ENCODE assay signal across 19 mouse cellular contexts in the genomic region with DNA sequence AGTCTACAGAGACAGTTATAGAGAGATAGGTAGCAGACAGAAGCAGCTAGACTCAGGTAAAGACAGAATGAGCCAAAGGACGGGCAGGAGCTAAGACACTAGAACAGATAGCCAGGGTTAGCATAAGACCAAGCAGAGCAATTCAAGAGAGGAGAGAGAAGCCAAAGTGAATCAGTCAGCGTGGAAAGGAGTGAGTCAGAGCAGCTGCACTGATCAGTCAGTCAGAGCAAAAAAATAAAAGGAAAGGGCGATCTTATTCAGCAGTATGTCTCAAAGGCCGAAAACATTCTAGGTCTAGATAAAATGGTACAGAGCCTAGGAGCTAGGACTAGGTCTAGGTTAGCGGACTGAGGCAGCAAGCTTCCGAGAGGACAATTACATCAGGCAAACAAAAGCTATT.
"Had no signal": no experiment of that assay in that cellular context is flagged by ENCODE, and none has a peak within 500 bp of the region (broad histone marks: within the 10 kb centered on the region; RNA-seq: fewer than 3 reads in every experiment).

No protein-coding gene starts in this region.

- H3K4me3 ChIP-seq: kidney, embryonic 15.5 days; limb, embryonic 10.5 days; limb, embryonic 13.5 days; midbrain, embryonic 13.5 days; neural tube, embryonic 12.5 days; neural tube, embryonic 15.5 days had no signal

- H3K9ac ChIP-seq: kidney, embryonic 15.5 days; limb, embryonic 13.5 days; liver, embryonic 14.5 days; liver, postnatal 0 days; lung, embryonic 14.5 days; midbrain, embryonic 13.5 days; neural tube, embryonic 12.5 days; neural tube, embryonic 15.5 days had no signal

- DNase-seq: kidney, adult 8-10 months; kidney, postnatal 10 days; kidney, postnatal 36 days; liver; liver, postnatal 0 days; lung, embryonic 14.5 days; retina, postnatal 1 day; thymus, adult 18-20 months; thymus, postnatal 36 days had no signal

- ATAC-seq: liver, postnatal 0 days; lung, postnatal 0 days; midbrain, embryonic 13.5 days; midbrain, embryonic 16.5 days had no signal

- H3K27ac ChIP-seq: kidney, embryonic 15.5 days; limb, embryonic 10.5 days; limb, embryonic 13.5 days; liver, embryonic 14.5 days; macrophage; midbrain, embryonic 13.5 days; neural tube, embryonic 12.5 days; neural tube, embryonic 15.5 days had no signal

- H3K9me3 ChIP-seq: kidney, embryonic 15.5 days; limb, embryonic 10.5 days; limb, embryonic 13.5 days; midbrain, embryonic 13.5 days; neural tube, embryonic 12.5 days; neural tube, embryonic 15.5 days had no signal

- H3K4me1 ChIP-seq: kidney, embryonic 15.5 days; limb, embryonic 10.5 days; limb, embryonic 13.5 days; midbrain, embryonic 13.5 days; neural tube, embryonic 12.5 days; neural tube, embryonic 15.5 days had no signal

- H3K4me2 ChIP-seq: kidney, embryonic 15.5 days; limb, embryonic 13.5 days; lung, embryonic 14.5 days; midbrain, embryonic 13.5 days; neural tube, embryonic 12.5 days; neural tube, embryonic 15.5 days had no signal

- H3K27me3 ChIP-seq: kidney, embryonic 15.5 days; limb, embryonic 13.5 days; midbrain, embryonic 13.5 days; neural tube, embryonic 12.5 days; neural tube, embryonic 15.5 days had no signal
